8 mouse cellular contexts compared by ENCODE assay signal in genomic region chr6:51171761-51172160, GRCm38 (mm10).
DNase-seq lines count a peak whose midpoint lies in the region; ATAC-seq and TF ChIP-seq lines count a peak whose summit lies in the region.

No protein-coding gene starts in this region.

- H3K4me2 ChIP-seq in liver, embryonic 16.5 days (ENCODE audit: low read depth, low read length) = peak overlapping the region; percentile 57

- no peak for ATAC-seq in liver, embryonic 16.5 days (ENCODE audit: low read depth)

- no peaks in the 10 kb centered on the region for H3K36me3 ChIP-seq in thymus, adult 2 months (ENCODE audit: control insufficient read depth, insufficient read depth, low read length)
- H3K36me3 ChIP-seq in liver, embryonic 16.5 days (ENCODE audit: control insufficient read depth, insufficient read depth) = no peaks in the 10 kb centered on the region

- no peak overlapping the region for H3K9ac ChIP-seq in liver, embryonic 16.5 days (ENCODE audit: low read depth, low read length)

- no peak overlapping the region for H3K27ac ChIP-seq in thymus, adult 2 months (ENCODE audit: control insufficient read depth, insufficient read depth, low read length)
- H3K27ac ChIP-seq in liver, embryonic 16.5 days (ENCODE audit: low read length) = no peak overlapping the region
- no peak overlapping the region for H3K27ac ChIP-seq in layer of hippocampus, adult 2 months

- 15% methylated on average over 22 of the region's 22 CpGs for WGBS in thymus, adult 2 months
- WGBS in liver, embryonic 16.5 days (ENCODE audit: insufficient replicate concordance) = 7% methylated on average over 22 of the region's 22 CpGs

- H3K4me1 ChIP-seq in thymus, adult 2 months (replicated peaks; ENCODE audit: control insufficient read depth, insufficient read depth, low read length) = peaks cover 3% of the 10 kb centered on the region; the same call in 1 of the 2 replicates
- peaks cover 14% of the 10 kb centered on the region for H3K4me1 ChIP-seq in liver, embryonic 16.5 days (ENCODE audit: control insufficient read depth, low read depth, low read length)

- no peaks in the 10 kb centered on the region; the same call in 1 of the 2 replicates for H3K9me3 ChIP-seq in liver, embryonic 16.5 days (replicated peaks; ENCODE audit: control insufficient read depth, low read length)

- no peak overlapping the region for H3K4me3 ChIP-seq in thymus, adult 2 months (ENCODE audit: control insufficient read depth, insufficient read depth, low read length)
- peak overlapping the region; percentile 28 for H3K4me3 ChIP-seq in liver, embryonic 16.5 days (ENCODE audit: low read depth, low read length)
- no peak overlapping the region for H3K4me3 ChIP-seq in layer of hippocampus, adult 2 months

- TF ChIP-seq POLR2A in thymus, adult 2 months (IDR thresholded peaks at IDR 0.05; ENCODE audit: control insufficient read depth, extremely low read depth, insufficient read depth, low read length, poor library complexity) = no peak

- no peak for TF ChIP-seq CTCF in thymus, adult 2 months (IDR thresholded peaks at IDR 0.05; ENCODE audit: borderline replicate concordance, control insufficient read depth, extremely low read depth, insufficient read depth, low read length, poor library complexity)
- no peak for TF ChIP-seq CTCF in layer of hippocampus, adult 2 months (conservative IDR thresholded peaks at IDR 0.05)

- H3K27me3 ChIP-seq in thymus, adult 2 months (ENCODE audit: control insufficient read depth, insufficient read depth, low read length) = peaks cover 39% of the 10 kb centered on the region
- peaks cover 79% of the 10 kb centered on the region for H3K27me3 ChIP-seq in liver, embryonic 16.5 days (ENCODE audit: control insufficient read depth, insufficient read depth, low read depth, low read length)

- DNase-seq in thymus, postnatal 4 days = peak; percentile 39
- DNase-seq in thymus, adult 2 months = no peak
- peak; percentile 37 to 51 for DNase-seq in gastrocnemius, adult 8-10 months (ENCODE audit: low spot score in 2 of 2)
- peak; percentile 53 for DNase-seq in induced T-regulatory cell, adult 2 months (ENCODE audit: low read depth)
- DNase-seq in retina, embryonic 14.5 days (ENCODE audit: low spot score) = peak; percentile 62
- DNase-seq in spleen, postnatal 14 days (ENCODE audit: low spot score in 2 of 2) = no peak
- DNase-seq in layer of hippocampus, adult 2 months (ENCODE audit: low spot score in 2 of 2) = no peak

Comparison
In these comparisons a context has a peak if more than half of its experiments do, and no peak if none do; other contexts are left out.
1. DNase-seq: peak in thymus, postnatal 4 days (single experiment), gastrocnemius, adult 8-10 months (2 of 2), induced T-regulatory cell, adult 2 months (single experiment) and retina, embryonic 14.5 days (single experiment); none in thymus, adult 2 months (single experiment), spleen, postnatal 14 days (0 of 2) and layer of hippocampus, adult 2 months (0 of 2).